In the genomic region with DNA sequence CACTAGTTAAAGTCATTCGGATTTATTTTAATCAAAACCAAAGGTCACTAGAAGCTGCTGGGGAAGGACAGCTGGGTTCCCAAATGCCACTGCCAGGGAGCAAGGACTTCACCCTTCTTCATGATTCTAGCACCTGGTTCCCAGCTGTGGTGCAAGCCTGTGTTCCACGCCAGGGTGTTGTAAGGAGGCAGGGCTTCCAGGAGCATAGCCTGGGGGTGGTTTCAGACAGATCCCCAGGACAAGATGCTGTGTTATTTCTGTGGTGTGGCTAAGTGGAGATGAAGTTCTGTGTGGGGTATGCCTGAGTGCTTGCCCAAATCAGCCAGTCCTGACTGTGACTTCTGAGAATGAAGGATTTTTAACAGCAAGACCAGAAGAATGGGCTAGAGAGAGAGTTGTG, we compare ENCODE assay signal across 18 mouse cellular contexts. TPM values are rescaled to one million over a fixed set of nuclear protein-coding genes. Genes with fewer than 3 reads are reported as not detected.
A peak's percentile ranks its signal among the peaks of the same experiment; 100 is the strongest.
DNase-seq lines count a peak whose midpoint lies in the region; ATAC-seq lines count a peak whose summit lies in the region.
"Had no signal": no experiment of that assay in that cellular context is flagged by ENCODE, and none has a peak within 500 bp of the region (broad histone marks: within the 10 kb centered on the region; RNA-seq: fewer than 3 reads in every experiment).

No protein-coding gene starts in this region.

- no peak overlapping the region for H3K4me3 ChIP-seq in hindbrain, embryonic 10.5 days
- no peak overlapping the region for H3K4me3 ChIP-seq in hindbrain, embryonic 11.5 days (ENCODE audit: low read depth, low read length)
- no peak overlapping the region for H3K4me3 ChIP-seq in embryonic facial prominence, embryonic 15.5 days (replicated peaks)
- H3K4me3 ChIP-seq: limb, embryonic 12.5 days had no signal

- H3K27ac ChIP-seq in hindbrain, embryonic 10.5 days, result peak overlapping the region; percentile 45; the same call in 1 of the 2 replicates
- no peak overlapping the region for H3K27ac ChIP-seq in hindbrain, embryonic 11.5 days (ENCODE audit: low read depth, low read length)
- peak overlapping the region; percentile 22; the same call in 1 of the 2 replicates for H3K27ac ChIP-seq in embryonic facial prominence, embryonic 15.5 days (replicated peaks)
- H3K27ac ChIP-seq: hindbrain, embryonic 14.5 days; limb, embryonic 12.5 days had no signal

- 69% methylated on average over 2 of the region's 2 CpGs for WGBS in hindbrain, embryonic 10.5 days
- 63% methylated on average over 2 of the region's 2 CpGs for WGBS in hindbrain, embryonic 11.5 days
- 24% methylated on average over 2 of the region's 2 CpGs for WGBS in embryonic facial prominence, embryonic 15.5 days

- no peak overlapping the region for H3K9ac ChIP-seq in hindbrain, embryonic 11.5 days (ENCODE audit: low read depth, low read length)
- H3K9ac ChIP-seq in embryonic facial prominence, embryonic 15.5 days, result no peak overlapping the region
- H3K9ac ChIP-seq: hindbrain, embryonic 14.5 days; limb, embryonic 12.5 days had no signal

- ATAC-seq in hindbrain, embryonic 11.5 days (ENCODE audit: low FRiP score), result no peak
- no peak for ATAC-seq in embryonic facial prominence, embryonic 15.5 days (ENCODE audit: insufficient number of reproducible peaks, low FRiP score, low TSS enrichment, low read depth)
- ATAC-seq: forebrain, embryonic 14.5 days; midbrain, embryonic 16.5 days had no signal

- H3K9me3 ChIP-seq in hindbrain, embryonic 10.5 days, result 0 out of 2 replicates have a peak, but pooled peaks cover 4% of the 10 kb centered on the region
- no peaks in the 10 kb centered on the region for H3K9me3 ChIP-seq in hindbrain, embryonic 11.5 days (ENCODE audit: control insufficient read depth, low read length)
- H3K9me3 ChIP-seq in embryonic facial prominence, embryonic 15.5 days (replicated peaks), result no peaks in the 10 kb centered on the region
- H3K9me3 ChIP-seq: heart, embryonic 10.5 days had no signal

- no peaks in the 10 kb centered on the region for H3K27me3 ChIP-seq in hindbrain, embryonic 10.5 days (ENCODE audit: insufficient read depth, poor library complexity, severe bottlenecking)
- no peaks in the 10 kb centered on the region for H3K27me3 ChIP-seq in hindbrain, embryonic 11.5 days (ENCODE audit: control insufficient read depth, insufficient read depth, low read length)
- H3K27me3 ChIP-seq in embryonic facial prominence, embryonic 15.5 days, result no peaks in the 10 kb centered on the region
- H3K27me3 ChIP-seq: limb, embryonic 12.5 days had no signal

- DNase-seq in adrenal gland, postnatal 10 days, result peak; percentile 28
- no peak for DNase-seq in adrenal gland, adult 8-10 months
- no peak for DNase-seq in hindbrain, embryonic 10.5 days (ENCODE audit: low spot score)
- DNase-seq in hindbrain, embryonic 11.5 days (ENCODE audit: low spot score), result no peak
- peak; percentile 6 for DNase-seq in brain, adult 2 months (ENCODE audit: low read depth, low spot score)
- no peak for DNase-seq in right cerebral cortex, postnatal 25 days
- DNase-seq in kidney, postnatal 10 days, result no peak
- DNase-seq: cerebellum, adult 8-10 months; gastrocnemius, postnatal 36 days; kidney, adult 8-10 months had no signal

- peaks cover 44% of the 10 kb centered on the region for H3K36me3 ChIP-seq in hindbrain, embryonic 10.5 days
- H3K36me3 ChIP-seq in hindbrain, embryonic 11.5 days (ENCODE audit: control insufficient read depth, insufficient read depth, low read length), result 0 out of 2 replicates have a peak, but pooled peaks cover 3% of the 10 kb centered on the region
- H3K36me3 ChIP-seq in embryonic facial prominence, embryonic 15.5 days, result peaks cover 23% of the 10 kb centered on the region

- H3K4me1 ChIP-seq in hindbrain, embryonic 10.5 days (replicated peaks), result peaks cover 27% of the 10 kb centered on the region
- no peaks in the 10 kb centered on the region for H3K4me1 ChIP-seq in hindbrain, embryonic 11.5 days (replicated peaks; ENCODE audit: control insufficient read depth, insufficient read depth, low read length)
- H3K4me1 ChIP-seq in embryonic facial prominence, embryonic 15.5 days, result peaks cover 32% of the 10 kb centered on the region

- no peak overlapping the region for H3K4me2 ChIP-seq in hindbrain, embryonic 11.5 days (replicated peaks; ENCODE audit: low read depth, low read length)
- H3K4me2 ChIP-seq in embryonic facial prominence, embryonic 15.5 days (replicated peaks), result no peak overlapping the region
- H3K4me2 ChIP-seq: hindbrain, embryonic 14.5 days; limb, embryonic 12.5 days had no signal

RNA-seq across cellular contexts. Expression of gene Disc1, which starts 12.5 kb away (rescaled TPM):
- total RNA-seq in adrenal gland, postnatal 10 days (2021), result 1 to 10 TPM; 3.6 TPM
- 1 to 10 TPM; 1.2 to 4.2 (median 2.2) TPM for total RNA-seq in adrenal gland, adult 8-10 months (2022)
- 1.6 and 2.1 TPM in 2 replicates for polyA plus RNA-seq in hindbrain, embryonic 10.5 days (2016; fragmentation: Nextera tagmentation; extraction: Ambion mirVana)
- polyA plus RNA-seq in hindbrain, embryonic 11.5 days (2014; fragmentation: Nextera tagmentation; extraction: Ambion mirVana), result 1.2 and 1.6 TPM in 2 replicates
- 1.9 and 3.3 TPM in 2 replicates for polyA plus RNA-seq in embryonic facial prominence, embryonic 15.5 days (2015; fragmentation: Nextera tagmentation; extraction: Ambion mirVana)
- total RNA-seq: G1E; megakaryocyte-erythroid progenitor cell, adult 5-6 weeks had no signal
- polyA plus RNA-seq: G1E had no signal

RNA-seq across cellular contexts. Expression of gene Tsnax, which starts 28.7 kb away (rescaled TPM):
- 10 to 100 TPM; 71.1 to 80.4 TPM for total RNA-seq in adrenal gland, postnatal 10 days (2021)
- 10 to 100 TPM; 87.8 to 97.5 (median 95.5) TPM for total RNA-seq in adrenal gland, adult 8-10 months (2022)
- polyA plus RNA-seq in hindbrain, embryonic 10.5 days (2016; fragmentation: Nextera tagmentation; extraction: Ambion mirVana), result 128 and 131 TPM in 2 replicates
- polyA plus RNA-seq in hindbrain, embryonic 11.5 days (2014; fragmentation: Nextera tagmentation; extraction: Ambion mirVana), result 149 and 156 TPM in 2 replicates
- polyA plus RNA-seq in embryonic facial prominence, embryonic 15.5 days (2015; fragmentation: Nextera tagmentation; extraction: Ambion mirVana), result 125 and 131 TPM in 2 replicates

Comparison
In these comparisons a context has a peak if more than half of its experiments do, and no peak if none do; other contexts are left out.
1. DNase-seq: peak in adrenal gland, postnatal 10 days (single experiment) and brain, adult 2 months (single experiment); none in adrenal gland, adult 8-10 months (single experiment), hindbrain, embryonic 10.5 days (single experiment), hindbrain, embryonic 11.5 days (single experiment), right cerebral cortex, postnatal 25 days (single experiment) and kidney, postnatal 10 days (single experiment).